Mouse (Mus musculus) lung, postnatal 0 days (tissue): ENCODE measurements at regions not wholly inside any gene's neighbourhood (a gene's known extent, or its start where the extent isn't known, plus 50 kb on each side); places are given as distances from the start of the nearest gene placed in this dataset.
"Not testable (repeated sequence)": the region's sequence is repeated elsewhere in the genome, so short reads cannot be mapped to it uniquely, and the experiment has no call there.

Experiments
- ATAC-seq: fragments of 200-750 bp; cut with Nextera tagmentation; 2 replicates; pipeline ENCODE4 v1.8.0; 2017; ENCODE audit warnings: moderate library complexity
- DNase-seq: peaks from one replicate; pipeline ENCODE4 v3.0.0-alpha.2; 2016; ENCODE audit warnings: low spot score
- H3K27ac ChIP-seq: fragments of 300-500 bp; sonication (generic); 2 replicates; pipeline ENCODE4 v1.5.1; 2014; ENCODE audit warnings: antibody characterized with exemption, mild to moderate bottlenecking, low read length, mixed read lengths
- H3K27me3 ChIP-seq: fragments of 300-500 bp; sonication (generic); replicated peaks from 2 replicates; pipeline ENCODE4 v1.6.1; 2014; ENCODE audit warnings: low read length, mixed read lengths; ENCODE audit not compliant: insufficient read depth
- H3K36me3 ChIP-seq: fragments of 300-500 bp; sonication (generic); 2 replicates; pipeline ENCODE4 v1.6.1; 2014; ENCODE audit warnings: low read length, mixed read lengths; ENCODE audit not compliant: insufficient read depth
- H3K4me1 ChIP-seq: fragments of 300-500 bp; sonication (generic); 2 replicates; pipeline ENCODE4 v1.6.1; 2014; ENCODE audit warnings: antibody characterized with exemption, low read depth, low read length, mixed read lengths; ENCODE audit not compliant: insufficient read depth
- H3K4me2 ChIP-seq: fragments of 300-500 bp; sonication (generic); replicated peaks from 2 replicates; pipeline ENCODE4 v1.6.1; 2014; ENCODE audit warnings: low read depth, mild to moderate bottlenecking, low read length, moderate library complexity, mixed read lengths
- H3K4me3 ChIP-seq: fragments of 300-500 bp; sonication (generic); 2 replicates; pipeline ENCODE4 v1.5.1; 2014; ENCODE audit warnings: low read depth, low read length
- H3K9ac ChIP-seq: fragments of 300-500 bp; sonication (generic); replicated peaks from 2 replicates; pipeline ENCODE4 v1.6.1; 2014; ENCODE audit warnings: low read depth, mild to moderate bottlenecking
- H3K9me3 ChIP-seq: fragments of 300-500 bp; sonication (generic); 2 replicates; pipeline ENCODE4 v1.6.1; 2016; ENCODE audit warnings: low read length, mixed read lengths
- CTCF ChIP-seq: IDR thresholded peaks from 2 replicates; pipeline ENCODE4 v1.5.1; 2016; ENCODE audit warnings: antibody characterized with exemption, mild to moderate bottlenecking
- EP300 ChIP-seq: IDR thresholded peaks from 2 replicates; pipeline ENCODE4 v1.6.1; 2016; ENCODE audit warnings: antibody characterized with exemption, mild to moderate bottlenecking, control low read depth
- WGBS: fragments of 180-500 bp; shearing (Covaris S2); extraction: QIAGEN DNeasy Blood & Tissue Kit; methylation state at CpG from one replicate; pipeline ENCODE4 v1.1.7; 2014; 5-methylcytosine and 5-hydroxymethylcytosine counted together

DNA sequence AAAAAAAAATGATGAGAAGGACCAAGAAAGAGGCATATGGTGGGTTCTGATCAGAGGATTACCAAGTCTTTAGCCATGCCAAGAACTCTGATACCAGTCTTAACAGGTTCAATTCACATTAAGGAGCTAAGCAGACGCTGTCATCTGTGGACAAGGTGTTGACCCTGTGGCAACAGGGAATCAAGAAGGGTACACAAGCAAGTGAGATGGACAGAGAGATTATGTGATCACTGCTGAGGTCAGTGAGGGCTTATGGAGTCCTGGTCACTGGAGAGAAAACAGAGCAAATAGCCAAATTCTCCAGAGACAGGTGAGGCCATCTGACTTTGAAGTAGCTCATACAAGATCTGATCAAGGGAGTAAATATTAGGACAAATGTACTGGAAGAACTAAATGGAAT is 289.1 kb upstream of the B3galt2 start:
- H3K4me1 ChIP-seq = no peaks in the 10 kb centered on the region
- no peak overlapping the region for H3K27ac ChIP-seq
- ATAC-seq (no peak), DNase-seq (no peak)
- no peaks in the 10 kb centered on the region for H3K9me3 ChIP-seq
- no peak overlapping the region for H3K4me2 ChIP-seq
- TF ChIP-seq EP300 = no peak
- TF ChIP-seq CTCF = no peak
- H3K9ac ChIP-seq = no peak overlapping the region
- H3K27me3 ChIP-seq = no peaks in the 10 kb centered on the region
- no peaks in the 10 kb centered on the region for H3K36me3 ChIP-seq
- WGBS = 58% methylated on average over 1 of the region's 1 CpGs
- no peak overlapping the region for H3K4me3 ChIP-seq

DNA sequence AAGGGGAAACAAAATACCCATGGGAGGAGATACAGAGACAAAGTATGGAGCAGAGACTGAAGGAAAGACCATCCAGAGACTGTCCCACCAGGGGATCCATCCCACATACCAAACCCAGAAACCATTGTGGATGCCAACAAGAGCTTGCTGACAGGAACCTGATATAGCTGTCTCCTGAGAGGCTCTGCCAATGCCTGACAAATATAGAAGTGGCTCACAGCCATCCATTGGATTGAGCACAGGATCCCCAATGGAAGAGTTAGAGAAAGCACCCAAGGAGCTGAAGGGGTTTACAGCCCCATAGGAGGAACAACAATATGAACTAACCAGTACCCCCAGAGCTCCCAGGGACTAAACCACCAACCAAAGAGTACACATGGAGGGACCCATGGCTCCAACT is 280.2 kb upstream of the B3galt2 start:
- not testable (repeated sequence) for H3K4me1 ChIP-seq, H3K27ac ChIP-seq, H3K9me3 ChIP-seq, H3K4me2 ChIP-seq, DNase-seq, H3K27me3 ChIP-seq, ATAC-seq, H3K9ac ChIP-seq, H3K4me3 ChIP-seq, H3K36me3 ChIP-seq

DNA sequence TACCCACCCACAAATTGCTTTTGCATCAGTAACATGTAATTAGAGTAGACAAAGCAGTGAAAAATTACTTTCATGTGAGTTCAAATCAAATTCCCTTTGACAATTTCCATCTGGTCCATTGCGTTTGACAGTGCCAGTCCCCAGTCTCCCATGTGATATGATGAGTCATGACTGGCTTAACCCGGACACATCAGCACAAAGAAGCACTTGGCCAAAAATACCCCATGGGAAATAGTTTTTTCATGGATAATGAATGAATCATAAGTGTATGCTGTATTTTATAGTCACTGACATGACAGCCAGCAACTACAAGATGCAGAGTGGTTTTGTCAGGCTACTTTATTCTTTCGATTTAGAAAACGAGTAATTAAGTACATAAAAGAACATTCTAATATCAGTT is 248.6 kb upstream of the B3galt2 start:
- Histone ChIP-seq H3K27ac (no peak overlapping the region), H3K36me3 (no peaks in the 10 kb centered on the region), H3K9ac (no peak overlapping the region), H3K4me3 (no peak overlapping the region), H3K27me3 (no peaks in the 10 kb centered on the region), H3K4me1 (no peaks in the 10 kb centered on the region), H3K4me2 (no peak overlapping the region), H3K9me3 (no peaks in the 10 kb centered on the region)
- no peak for DNase-seq
- WGBS = 77% methylated on average over 4 of the region's 4 CpGs
- TF ChIP-seq CTCF = no peak
- no peak for TF ChIP-seq EP300
- no peak for ATAC-seq
